Mouse (Mus musculus): ENCODE results near the gene Cog3.

The Cog3 gene

DNA sequence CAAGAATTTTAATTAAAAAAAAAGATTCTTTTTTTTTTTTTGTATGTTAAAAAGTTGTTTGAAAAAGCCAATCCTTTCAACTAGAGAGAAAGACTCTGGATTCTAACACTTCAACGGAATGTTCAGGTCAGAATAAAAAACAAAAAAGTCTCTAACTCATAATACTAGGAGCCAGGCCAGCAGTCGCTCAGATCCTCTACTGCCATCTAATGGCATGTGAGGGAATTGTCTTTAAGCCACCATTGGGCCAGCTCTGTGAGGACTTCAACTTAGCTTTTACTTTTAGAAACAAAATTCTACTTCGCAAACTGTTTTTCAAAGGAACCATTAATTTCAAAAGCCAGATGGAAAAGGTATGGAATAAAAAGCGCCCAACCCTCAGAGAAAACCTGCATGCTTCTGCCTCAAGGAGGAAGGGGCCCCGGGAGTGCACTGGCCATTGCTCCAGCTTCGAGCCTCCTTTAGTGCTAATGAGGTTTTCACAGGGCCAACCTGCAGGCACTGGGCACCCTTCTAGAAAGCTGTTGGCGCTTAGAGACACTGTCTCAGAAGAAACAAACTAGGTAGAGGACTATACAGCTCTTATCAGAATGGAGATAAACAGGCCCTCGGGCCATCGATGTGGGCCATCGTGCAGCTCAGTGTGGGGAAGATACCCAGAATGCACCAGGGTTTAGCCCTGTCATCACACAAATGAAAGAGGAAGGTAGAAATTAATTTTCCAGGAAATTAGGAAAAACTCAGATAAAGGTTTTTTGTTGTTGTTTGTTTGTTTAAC is 6.9 kb upstream of the Cog3 start:
- DNase-seq (ENCODE audit: low read depth, low spot score), result peak; percentile 73

GRCm38 (mm10) chr14:75758401-75758800 is 4.1 kb upstream of the Cog3 start:
- peak; percentile 96 for DNase-seq (ENCODE audit: low read depth, low spot score)

- no peak for DNase-seq (ENCODE audit: low read depth, low spot score)
These were observed 3.5 kb upstream of the Cog3 start for GRCm38 (mm10) chr14:75757821-75758220.

DNA sequence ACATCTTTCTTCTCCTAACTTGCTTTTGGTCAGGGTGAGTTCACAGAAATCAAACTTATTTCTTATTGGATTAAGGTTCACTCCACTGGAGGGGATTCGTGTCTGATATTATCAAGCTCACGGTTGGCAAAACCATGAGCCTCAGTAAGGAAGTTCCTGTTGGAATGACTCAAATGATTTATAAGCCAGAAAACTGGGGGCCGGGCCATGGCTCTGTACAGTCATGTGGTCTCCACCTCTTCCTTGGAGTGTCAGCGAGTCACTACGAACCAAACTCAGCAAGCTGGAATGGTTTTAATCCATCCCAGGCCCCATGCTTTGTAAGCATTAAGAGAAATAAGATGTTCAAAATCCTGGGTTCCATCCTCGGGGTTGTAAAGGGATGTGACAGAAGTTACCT is 2.7 kb upstream of the Cog3 start:
- no peak for DNase-seq (ENCODE audit: low read depth, low spot score)

GRCm38 (mm10) chr14:75753206-75753605 is 1.1 kb downstream of the Cog3 start:
- DNase-seq (ENCODE audit: low read depth, low spot score), result no peak

DNA sequence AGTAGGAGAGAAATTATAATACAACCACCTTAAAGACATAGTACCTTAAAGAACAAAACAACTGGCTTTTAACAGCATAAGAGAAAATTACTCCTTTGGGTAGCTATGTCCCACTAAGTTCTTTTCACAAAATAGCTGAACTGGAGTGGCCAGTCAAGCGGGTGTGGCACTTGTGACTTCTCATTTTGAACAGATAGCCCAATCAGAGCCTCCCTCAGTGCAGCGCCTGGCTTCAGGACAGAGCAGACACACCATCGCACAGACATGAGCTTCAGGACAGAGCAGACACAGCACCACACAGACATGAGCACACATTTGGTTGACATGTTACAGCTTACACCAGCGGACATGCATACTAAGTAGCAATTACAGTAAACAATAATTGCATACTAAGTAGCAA is 3.3 kb downstream of the Cog3 start:
- DNase-seq (ENCODE audit: low read depth, low spot score), result no peak

- no peak for DNase-seq (ENCODE audit: low read depth, low spot score)
These were observed 5.2 kb downstream of the Cog3 start for GRCm38 (mm10) chr14:75749123-75749522.

- DNase-seq (ENCODE audit: low read depth, low spot score), result peak; percentile 58
These were observed 6.4 kb downstream of the Cog3 start for GRCm38 (mm10) chr14:75747960-75748359.

- DNase-seq (ENCODE audit: low read depth, low spot score), result no peak
These were observed 12.4 kb downstream of the Cog3 start for GRCm38 (mm10) chr14:75741904-75742303.

DNA sequence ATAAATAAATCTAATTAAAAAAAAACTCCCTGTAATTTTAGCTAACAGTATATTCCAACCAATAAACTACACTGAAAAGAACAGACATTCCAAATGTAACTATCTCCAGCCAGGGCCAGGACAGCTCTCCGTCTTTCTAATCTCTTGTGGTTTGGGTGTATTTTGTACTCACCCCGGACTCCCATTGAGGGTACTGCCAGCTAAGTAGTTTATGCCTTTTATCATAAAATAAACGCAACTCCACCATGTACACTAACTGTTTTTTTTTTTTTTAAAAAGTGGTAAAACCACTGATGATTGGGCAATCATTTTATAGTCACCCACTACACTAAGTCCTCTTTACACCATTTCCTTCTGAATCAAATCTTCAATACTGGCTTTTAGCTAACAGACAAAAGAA is 18.7 kb downstream of the Cog3 start:
- no peak for DNase-seq (ENCODE audit: low read depth, low spot score)

GRCm38 (mm10) chr14:75732631-75733030 is 21.7 kb downstream of the Cog3 start:
- no peak for DNase-seq (ENCODE audit: low read depth, low spot score)

GRCm38 (mm10) chr14:75731361-75731760 is 23.0 kb downstream of the Cog3 start:
- DNase-seq (ENCODE audit: low read depth, low spot score), result no peak

DNA sequence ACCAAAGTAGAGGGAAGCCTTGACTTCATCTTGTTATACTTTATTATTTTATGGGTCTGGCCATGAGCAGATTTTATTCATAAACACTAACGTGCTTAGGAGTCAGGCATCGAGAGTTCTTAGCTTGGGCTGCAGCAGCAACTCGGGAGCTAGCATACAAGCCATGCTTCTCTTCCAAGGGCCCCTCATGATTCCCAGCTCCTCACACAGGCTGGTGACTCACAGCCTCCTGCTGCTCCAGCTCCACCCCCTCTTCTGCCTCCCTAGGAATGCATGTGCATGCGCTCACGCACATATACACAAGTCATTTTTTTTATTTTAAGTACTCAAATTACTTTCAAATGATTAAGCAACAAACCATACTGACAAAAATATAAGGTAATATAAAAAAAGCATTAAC is 26.2 kb downstream of the Cog3 start:
- DNase-seq (ENCODE audit: low read depth, low spot score), result peak; percentile 51

DNA sequence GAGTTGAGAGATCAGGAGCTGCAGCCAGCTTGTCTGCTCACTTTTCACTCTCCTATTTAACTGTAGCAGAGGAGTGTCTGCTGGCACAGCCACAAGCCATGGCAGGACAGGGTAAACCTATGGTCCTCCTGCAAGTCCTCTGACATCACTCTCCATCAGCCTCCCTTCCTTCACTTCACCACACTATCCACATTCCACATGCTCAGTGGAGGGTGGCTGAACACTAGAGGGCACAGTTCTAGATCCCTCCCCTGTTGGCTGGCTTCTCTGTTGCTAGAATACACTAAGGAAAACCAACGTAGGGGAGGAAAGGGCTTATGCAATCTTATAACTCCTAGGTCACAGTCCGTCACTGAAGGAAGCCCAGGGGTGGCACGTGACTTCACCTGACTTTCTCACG is 27.3 kb downstream of the Cog3 start:
- DNase-seq (ENCODE audit: low read depth, low spot score), result peak; percentile 54

GRCm38 (mm10) chr14:75722816-75723215 is 31.5 kb downstream of the Cog3 start:
- DNase-seq (ENCODE audit: low read depth, low spot score), result no peak

DNA sequence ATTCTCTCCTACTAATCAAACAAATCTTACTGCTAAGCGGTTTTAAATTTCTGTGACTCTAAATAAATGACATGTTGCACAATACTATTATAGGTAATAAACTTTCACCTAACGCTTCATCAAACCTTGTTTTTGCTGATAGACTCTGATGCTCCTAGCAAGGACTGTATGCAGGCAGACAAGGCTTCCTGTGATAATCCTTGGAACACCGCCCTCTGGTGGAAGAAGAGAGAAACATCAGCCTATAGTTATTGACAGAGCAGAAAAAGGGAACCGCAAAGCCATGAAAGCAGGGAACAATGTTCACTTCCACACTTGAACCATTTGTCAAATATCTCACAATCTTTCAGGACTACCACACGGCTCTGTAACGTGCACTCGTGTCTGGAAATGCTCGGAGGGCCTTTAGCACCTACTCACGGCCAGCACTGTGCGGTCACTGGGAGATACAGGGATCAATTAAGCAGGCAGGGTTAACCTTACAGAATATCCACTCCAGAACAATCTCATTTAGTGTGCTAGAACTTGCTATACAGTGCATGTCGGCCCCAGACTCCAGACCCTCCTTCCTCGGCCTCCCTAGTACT is 32.2 kb downstream of the Cog3 start:
- DNase-seq (ENCODE audit: low read depth, low spot score), result peak; percentile 79

- no peak for DNase-seq (ENCODE audit: low read depth, low spot score)
These were observed 34.2 kb downstream of the Cog3 start for GRCm38 (mm10) chr14:75720121-75720520.

- DNase-seq (ENCODE audit: low read depth, low spot score), result no peak
These were observed 37.9 kb downstream of the Cog3 start for GRCm38 (mm10) chr14:75716410-75716809.

GRCm38 (mm10) chr14:75713661-75714060 is 40.7 kb downstream of the Cog3 start:
- DNase-seq (ENCODE audit: low read depth, low spot score), result peak; percentile 47

- peak; percentile 38 for DNase-seq (ENCODE audit: low read depth, low spot score)
These were observed 41.6 kb downstream of the Cog3 start for GRCm38 (mm10) chr14:75712687-75713086.

- DNase-seq (ENCODE audit: low read depth, low spot score), result no peak
These were observed 42.6 kb downstream of the Cog3 start for GRCm38 (mm10) chr14:75711731-75712130.

GRCm38 (mm10) chr14:75708986-75709385 is 45.3 kb downstream of the Cog3 start:
- no peak for DNase-seq (ENCODE audit: low read depth, low spot score)

- no peak for DNase-seq (ENCODE audit: low read depth, low spot score)
These were observed 46.5 kb downstream of the Cog3 start for GRCm38 (mm10) chr14:75707771-75708170.
